Mouse (Mus musculus): ENCODE measurements around the gene Kcnc3. TPM values are rescaled to one million over a fixed set of nuclear protein-coding genes. Genes with fewer than 3 reads are reported as not detected.

The Kcnc3 gene
- polyA plus RNA-seq, 1 experiment from 2014 or later, result 4.0 TPM

- 59% methylated on average over 7 of the region's 7 CpGs for WGBS
These were observed 21.7 kb downstream of the Kcnc3 start for GRCm38 (mm10) chr7:44612192-44612591.

DNA sequence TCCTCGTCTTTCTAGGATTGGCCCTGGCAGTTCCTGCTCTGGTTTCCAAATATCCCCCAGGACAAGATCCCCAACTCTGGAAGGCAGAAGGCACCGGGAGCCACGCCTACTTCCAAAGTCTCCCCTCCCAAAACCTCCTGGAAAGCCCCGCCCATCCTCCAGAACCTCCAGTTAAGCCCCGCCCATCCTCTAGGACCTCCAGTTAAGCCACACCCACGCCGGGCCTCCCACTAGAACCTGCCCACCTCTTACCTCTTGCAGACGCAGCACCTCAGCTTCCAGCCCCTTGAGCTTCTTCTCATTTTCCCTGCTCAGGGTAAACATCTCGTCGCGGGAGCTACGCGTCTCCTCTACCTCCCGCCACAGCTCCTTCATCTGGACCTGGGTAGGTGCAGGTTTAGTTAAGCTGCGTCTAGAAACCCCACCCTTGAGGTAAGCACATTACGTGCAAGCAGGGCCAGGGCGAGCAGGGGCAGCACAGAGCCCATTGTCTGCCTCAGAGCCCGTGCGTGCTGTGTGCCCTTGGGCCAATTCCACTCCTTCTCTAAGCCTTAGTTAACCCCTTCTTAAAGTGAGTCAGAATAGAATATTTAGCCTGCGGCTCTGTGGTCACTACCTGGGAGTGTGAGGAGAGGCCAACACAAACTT is 23.7 kb downstream of the Kcnc3 start:
- no peak overlapping the region for H3K4me3 ChIP-seq (replicated peaks; ENCODE audit: low read length)
- H3K9ac ChIP-seq (replicated peaks; ENCODE audit: low read depth, low read length), result no peak overlapping the region
- 6% methylated on average over 20 of the region's 20 CpGs for WGBS
- H3K9me3 ChIP-seq (ENCODE audit: control insufficient read depth, low read length), result no peaks in the 10 kb centered on the region
- no peak overlapping the region for H3K4me2 ChIP-seq (ENCODE audit: low read length)
- H3K36me3 ChIP-seq (ENCODE audit: control insufficient read depth, insufficient read depth), result no peaks in the 10 kb centered on the region
- no peak overlapping the region for H3K27ac ChIP-seq (ENCODE audit: low read length)
- peaks cover 10% of the 10 kb centered on the region for H3K27me3 ChIP-seq (replicated peaks; ENCODE audit: control insufficient read depth, insufficient read depth, low read length)
- H3K4me1 ChIP-seq (replicated peaks; ENCODE audit: control insufficient read depth, insufficient read depth, low read length), result peaks cover 3% of the 10 kb centered on the region; the same call in 1 of the 2 replicates
- no peak for ATAC-seq

More at GRCm38 (mm10) chr7:44612192-44612591, 21.7 kb downstream of the Kcnc3 start:
- no peak for ATAC-seq
- Histone ChIP-seq H3K27me3 (replicated peaks; ENCODE audit: control insufficient read depth, insufficient read depth, low read length) (peaks cover 13% of the 10 kb centered on the region), H3K27ac (ENCODE audit: low read length) (no peak overlapping the region), H3K9ac (replicated peaks; ENCODE audit: low read depth, low read length) (no peak overlapping the region), H3K4me1 (replicated peaks; ENCODE audit: control insufficient read depth, insufficient read depth, low read length) (peaks cover 3% of the 10 kb centered on the region; the same call in 1 of the 2 replicates), H3K9me3 (ENCODE audit: control insufficient read depth, low read length) (no peaks in the 10 kb centered on the region), H3K4me2 (ENCODE audit: low read length) (no peak overlapping the region), H3K36me3 (ENCODE audit: control insufficient read depth, insufficient read depth) (no peaks in the 10 kb centered on the region), H3K4me3 (replicated peaks; ENCODE audit: low read length) (no peak overlapping the region)

DNA sequence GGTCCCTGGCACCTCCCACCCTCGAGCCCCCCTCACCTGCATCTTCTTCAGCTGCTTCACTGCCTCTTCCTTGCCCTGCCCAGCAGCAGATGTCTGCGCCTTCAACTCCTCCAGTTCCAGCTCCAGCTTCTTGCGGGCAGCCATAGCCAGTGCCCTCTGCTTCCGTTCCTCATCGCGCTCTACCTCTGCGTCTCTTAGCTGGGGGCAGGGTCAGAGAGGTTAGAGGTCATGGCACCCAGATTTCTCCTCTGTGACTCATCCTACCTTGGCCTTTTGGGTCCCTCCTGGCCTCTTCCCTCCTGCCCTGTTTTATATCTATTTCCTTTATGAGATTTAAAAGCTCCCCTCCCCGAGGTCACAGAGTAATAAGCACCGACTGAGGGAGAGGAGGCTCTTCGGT is 24.8 kb downstream of the Kcnc3 start:
- no peaks in the 10 kb centered on the region for H3K36me3 ChIP-seq (ENCODE audit: control insufficient read depth, insufficient read depth)
- no peak for ATAC-seq
- H3K4me2 ChIP-seq (ENCODE audit: low read length), result no peak overlapping the region
- H3K9me3 ChIP-seq (ENCODE audit: control insufficient read depth, low read length), result 0 out of 2 replicates have a peak, but pooled peaks cover 2% of the 10 kb centered on the region
- H3K4me1 ChIP-seq (replicated peaks; ENCODE audit: control insufficient read depth, insufficient read depth, low read length), result peaks cover 3% of the 10 kb centered on the region; the same call in 1 of the 2 replicates
- H3K27ac ChIP-seq (ENCODE audit: low read length), result no peak overlapping the region
- no peak overlapping the region for H3K9ac ChIP-seq (replicated peaks; ENCODE audit: low read depth, low read length)
- no peak overlapping the region for H3K4me3 ChIP-seq (replicated peaks; ENCODE audit: low read length)
- WGBS, result 12% methylated on average over 10 of the region's 10 CpGs
- H3K27me3 ChIP-seq (replicated peaks; ENCODE audit: control insufficient read depth, insufficient read depth, low read length), result peaks cover 10% of the 10 kb centered on the region

GRCm38 (mm10) chr7:44615987-44616386 is 25.5 kb downstream of the Kcnc3 start:
- Histone ChIP-seq H3K9ac (replicated peaks; ENCODE audit: low read depth, low read length) (no peak overlapping the region), H3K4me3 (replicated peaks; ENCODE audit: low read length) (no peak overlapping the region), H3K4me2 (ENCODE audit: low read length) (no peak overlapping the region), H3K9me3 (ENCODE audit: control insufficient read depth, low read length) (0 out of 2 replicates have a peak, but pooled peaks cover 3% of the 10 kb centered on the region), H3K4me1 (replicated peaks; ENCODE audit: control insufficient read depth, insufficient read depth, low read length) (peaks cover 3% of the 10 kb centered on the region; the same call in 1 of the 2 replicates), H3K27ac (ENCODE audit: low read length) (no peak overlapping the region), H3K27me3 (replicated peaks; ENCODE audit: control insufficient read depth, insufficient read depth, low read length) (peaks cover 10% of the 10 kb centered on the region), H3K36me3 (ENCODE audit: control insufficient read depth, insufficient read depth) (no peaks in the 10 kb centered on the region)
- ATAC-seq, result no peak
- WGBS, result 81% methylated on average over 14 of the region's 14 CpGs

DNA sequence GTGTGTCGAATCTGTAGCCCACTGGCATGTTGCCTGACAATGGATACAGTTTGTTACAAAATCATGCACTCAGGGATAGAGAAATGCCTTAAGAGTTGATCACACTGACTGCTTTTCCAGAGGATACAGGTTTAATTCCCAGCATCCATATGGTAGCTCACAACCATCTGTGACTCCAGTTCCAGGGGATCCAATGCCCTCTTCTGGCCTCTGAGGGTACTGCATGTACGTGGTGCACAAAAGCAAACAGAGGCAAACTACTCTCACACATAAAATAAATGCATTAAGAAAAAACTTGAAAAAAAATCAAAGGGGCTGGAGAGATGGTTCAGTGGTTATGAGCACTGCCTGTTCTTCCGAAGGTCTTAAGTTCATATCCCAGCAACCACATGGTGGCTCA is 26.6 kb downstream of the Kcnc3 start:
- Histone ChIP-seq H3K9ac (replicated peaks; ENCODE audit: low read depth, low read length) (no peak overlapping the region), H3K4me2 (ENCODE audit: low read length) (no peak overlapping the region), H3K4me1 (replicated peaks; ENCODE audit: control insufficient read depth, insufficient read depth, low read length) (peaks cover 3% of the 10 kb centered on the region; the same call in 1 of the 2 replicates), H3K4me3 (replicated peaks; ENCODE audit: low read length) (no peak overlapping the region), H3K27ac (ENCODE audit: low read length) (no peak overlapping the region), H3K9me3 (ENCODE audit: control insufficient read depth, low read length) (0 out of 2 replicates have a peak, but pooled peaks cover 3% of the 10 kb centered on the region), H3K27me3 (replicated peaks; ENCODE audit: control insufficient read depth, insufficient read depth, low read length) (peaks cover 10% of the 10 kb centered on the region), H3K36me3 (ENCODE audit: control insufficient read depth, insufficient read depth) (no peaks in the 10 kb centered on the region)
- WGBS, result 77% methylated on average over 3 of the region's 3 CpGs
- ATAC-seq, result no peak

DNA sequence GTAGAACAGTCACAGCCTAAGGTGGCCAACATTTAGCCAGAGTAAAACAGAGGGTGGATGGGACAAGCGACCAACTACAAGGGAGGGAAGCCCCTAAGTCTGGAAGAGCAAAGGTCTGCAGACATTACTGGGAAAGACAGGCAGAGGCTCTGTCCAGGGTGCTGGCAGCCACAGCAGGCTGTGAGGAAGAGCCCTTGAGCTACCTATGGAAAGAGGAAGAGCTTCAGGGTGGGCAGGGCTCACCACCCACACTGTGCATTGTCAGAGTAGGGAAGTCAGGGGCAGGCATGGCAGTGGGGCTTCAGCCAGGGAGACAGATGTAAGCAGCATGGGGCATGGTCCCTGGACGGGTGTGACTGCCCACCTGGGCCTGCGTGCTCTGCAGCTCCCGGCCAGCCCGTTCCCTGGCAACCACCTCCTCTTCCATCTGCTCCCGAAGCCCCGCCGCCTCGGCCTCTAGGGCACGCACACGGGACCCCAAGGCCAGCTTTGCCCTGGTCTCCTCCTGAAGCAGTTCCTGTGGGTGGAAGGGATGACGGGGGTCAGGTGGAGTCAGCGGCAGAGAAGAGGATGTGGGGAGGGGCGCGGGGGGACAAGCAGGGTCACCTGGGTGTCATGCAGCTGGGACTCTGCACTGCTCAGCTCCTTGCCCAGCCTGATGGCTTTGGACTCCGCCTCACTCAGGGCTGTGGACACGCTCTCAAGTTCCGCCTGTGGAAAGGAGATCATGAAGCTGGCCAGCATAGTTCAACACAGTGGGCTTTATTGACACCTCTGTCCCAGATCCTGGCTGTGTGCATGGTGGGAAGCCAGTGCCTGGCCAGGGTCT is 33.5 kb downstream of the Kcnc3 start:
- 46% methylated on average over 18 of the region's 18 CpGs for WGBS
- no peaks in the 10 kb centered on the region for H3K36me3 ChIP-seq (ENCODE audit: control insufficient read depth, insufficient read depth)

DNA sequence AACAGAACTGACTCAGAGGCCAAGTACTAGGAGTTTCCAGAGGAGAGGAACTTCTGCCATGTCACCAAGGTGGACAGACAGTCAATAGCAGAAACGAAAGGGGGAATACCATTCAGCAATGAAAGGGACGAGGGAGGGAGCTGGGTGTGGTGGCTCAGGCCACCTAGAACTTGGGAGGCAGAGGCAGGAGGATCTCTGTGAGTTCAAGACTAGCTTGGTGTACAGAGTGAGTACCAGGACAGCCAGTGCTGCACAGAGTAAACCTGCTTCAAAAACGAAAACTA is 34.0 kb downstream of the Kcnc3 start:
- Histone ChIP-seq H3K4me3 (replicated peaks; ENCODE audit: low read length) (no peak overlapping the region), H3K27me3 (replicated peaks; ENCODE audit: control insufficient read depth, insufficient read depth, low read length) (no peaks in the 10 kb centered on the region), H3K4me2 (ENCODE audit: low read length) (no peak overlapping the region), H3K4me1 (replicated peaks; ENCODE audit: control insufficient read depth, insufficient read depth, low read length) (no peaks in the 10 kb centered on the region), H3K36me3 (ENCODE audit: control insufficient read depth, insufficient read depth) (no peaks in the 10 kb centered on the region), H3K27ac (ENCODE audit: low read length) (no peak overlapping the region), H3K9me3 (ENCODE audit: control insufficient read depth, low read length) (0 out of 2 replicates have a peak, but pooled peaks cover 3% of the 10 kb centered on the region), H3K9ac (replicated peaks; ENCODE audit: low read depth, low read length) (no peak overlapping the region)
- 82% methylated on average over 3 of the region's 3 CpGs for WGBS
- no peak for ATAC-seq

More for the DNA sequence above, 33.5 kb downstream of the Kcnc3 start:
- no peak overlapping the region for H3K27ac ChIP-seq (ENCODE audit: low read length)
- no peaks in the 10 kb centered on the region for H3K27me3 ChIP-seq (replicated peaks; ENCODE audit: control insufficient read depth, insufficient read depth, low read length)
- H3K9me3 ChIP-seq (ENCODE audit: control insufficient read depth, low read length), result 0 out of 2 replicates have a peak, but pooled peaks cover 3% of the 10 kb centered on the region
- no peak overlapping the region for H3K4me2 ChIP-seq (ENCODE audit: low read length)
- ATAC-seq, result no peak
- no peak overlapping the region for H3K4me3 ChIP-seq (replicated peaks; ENCODE audit: low read length)
- no peak overlapping the region for H3K9ac ChIP-seq (replicated peaks; ENCODE audit: low read depth, low read length)
- H3K4me1 ChIP-seq (replicated peaks; ENCODE audit: control insufficient read depth, insufficient read depth, low read length), result no peaks in the 10 kb centered on the region

- no peak overlapping the region for H3K4me3 ChIP-seq (replicated peaks; ENCODE audit: low read length)
- no peak overlapping the region for H3K27ac ChIP-seq (ENCODE audit: low read length)
- H3K9me3 ChIP-seq (ENCODE audit: control insufficient read depth, low read length), result 0 out of 2 replicates have a peak, but pooled peaks cover 3% of the 10 kb centered on the region
- H3K4me2 ChIP-seq (ENCODE audit: low read length), result no peak overlapping the region
- WGBS, result 70% methylated on average over 14 of the region's 14 CpGs
- H3K27me3 ChIP-seq (replicated peaks; ENCODE audit: control insufficient read depth, insufficient read depth, low read length), result no peaks in the 10 kb centered on the region
- no peaks in the 10 kb centered on the region for H3K36me3 ChIP-seq (ENCODE audit: control insufficient read depth, insufficient read depth)
- H3K9ac ChIP-seq (replicated peaks; ENCODE audit: low read depth, low read length), result no peak overlapping the region
- ATAC-seq, result no peak
- no peaks in the 10 kb centered on the region for H3K4me1 ChIP-seq (replicated peaks; ENCODE audit: control insufficient read depth, insufficient read depth, low read length)
These were observed 34.4 kb downstream of the Kcnc3 start for GRCm38 (mm10) chr7:44624828-44625227.

GRCm38 (mm10) chr7:44625241-44626067 is 35.0 kb downstream of the Kcnc3 start:
- H3K27me3 ChIP-seq (replicated peaks; ENCODE audit: control insufficient read depth, insufficient read depth, low read length), result no peaks in the 10 kb centered on the region
- no peaks in the 10 kb centered on the region for H3K4me1 ChIP-seq (replicated peaks; ENCODE audit: control insufficient read depth, insufficient read depth, low read length)
- H3K27ac ChIP-seq (ENCODE audit: low read length), result no peak overlapping the region
- H3K36me3 ChIP-seq (ENCODE audit: control insufficient read depth, insufficient read depth), result no peaks in the 10 kb centered on the region
- 84% methylated on average over 13 of the region's 13 CpGs for WGBS
- no peak overlapping the region for H3K9ac ChIP-seq (replicated peaks; ENCODE audit: low read depth, low read length)
- no peak overlapping the region for H3K4me2 ChIP-seq (ENCODE audit: low read length)
- H3K9me3 ChIP-seq (ENCODE audit: control insufficient read depth, low read length), result no peaks in the 10 kb centered on the region
- no peak for ATAC-seq
- no peak overlapping the region for H3K4me3 ChIP-seq (replicated peaks; ENCODE audit: low read length)
